In the genomic region with DNA sequence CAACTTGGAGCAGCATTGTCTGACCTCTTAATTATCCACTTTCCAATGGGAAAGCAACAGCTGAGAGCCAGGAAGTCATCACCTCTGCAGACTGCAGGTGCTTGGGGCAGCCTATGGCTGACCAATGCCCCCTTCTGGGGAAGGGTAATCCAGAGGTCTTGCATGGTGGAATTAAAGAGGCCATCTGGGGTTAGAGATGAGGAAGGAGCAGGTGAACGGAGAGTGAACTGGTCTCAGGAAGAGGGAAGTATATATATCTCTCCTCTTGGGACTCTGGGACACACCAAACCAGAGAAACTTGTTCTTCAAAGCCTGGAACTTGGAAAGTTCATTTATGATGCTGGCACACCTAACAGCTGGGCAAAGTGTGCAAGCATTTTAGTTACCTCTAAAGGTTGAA, we compare ENCODE assay signal across 25 mouse cellular contexts. TPM values are rescaled to one million over a fixed set of nuclear protein-coding genes. Genes with fewer than 3 reads are reported as not detected.
DNase-seq lines count a peak whose midpoint lies in the region; ATAC-seq and TF ChIP-seq lines count a peak whose summit lies in the region.
"Had no signal": no experiment of that assay in that cellular context is flagged by ENCODE, and none has a peak within 500 bp of the region (broad histone marks: within the 10 kb centered on the region; RNA-seq: fewer than 3 reads in every experiment).

No protein-coding gene starts in this region.

- no peak for ATAC-seq in lung, postnatal 0 days
- no peak for ATAC-seq in forebrain, embryonic 14.5 days
- ATAC-seq: forebrain, embryonic 15.5 days; liver, embryonic 12.5 days; Patski had no signal

- TF ChIP-seq CTCF in lung, postnatal 0 days (IDR thresholded peaks at IDR 0.05), result no peak
- TF ChIP-seq CTCF in kidney, adult 2 months (conservative IDR thresholded peaks at IDR 0.05; ENCODE audit: insufficient read depth, insufficient read length, low read depth, low read length), result peak; percentile 38; the same call in 1 of the 2 replicates
- no peak for TF ChIP-seq CTCF in layer of hippocampus, adult 2 months (conservative IDR thresholded peaks at IDR 0.05)

- TF ChIP-seq POLR2A in kidney, adult 2 months (IDR thresholded peaks at IDR 0.05; ENCODE audit: low read depth, low read length), result no peak

- H3K27ac ChIP-seq in lung, postnatal 0 days (ENCODE audit: low read length), result no peak overlapping the region
- peak overlapping the region; percentile 7; the same call in 1 of the 2 replicates for H3K27ac ChIP-seq in kidney, adult 2 months (ENCODE audit: insufficient read depth, low read depth, low read length)
- H3K27ac ChIP-seq in forebrain, embryonic 14.5 days (ENCODE audit: low read depth, low read length), result no peak overlapping the region
- H3K27ac ChIP-seq in layer of hippocampus, adult 2 months, result no peak overlapping the region
- H3K27ac ChIP-seq: forebrain, embryonic 15.5 days; left cerebral cortex, adult 2 months; liver, embryonic 12.5 days; midbrain, embryonic 12.5 days; neural tube, embryonic 13.5 days had no signal

- H3K36me3 ChIP-seq in lung, postnatal 0 days (ENCODE audit: insufficient read depth, low read length), result no peaks in the 10 kb centered on the region
- H3K36me3 ChIP-seq in kidney, adult 2 months (ENCODE audit: control insufficient read depth, insufficient read depth, low read length), result no peaks in the 10 kb centered on the region
- H3K36me3 ChIP-seq in forebrain, embryonic 14.5 days (ENCODE audit: control insufficient read depth, insufficient read depth, low read length), result no peaks in the 10 kb centered on the region
- H3K36me3 ChIP-seq: forebrain, embryonic 15.5 days; liver, embryonic 12.5 days; midbrain, embryonic 12.5 days; neural tube, embryonic 13.5 days had no signal

- no peaks in the 10 kb centered on the region for H3K27me3 ChIP-seq in lung, postnatal 0 days (replicated peaks; ENCODE audit: insufficient read depth, low read length)
- H3K27me3 ChIP-seq in kidney, adult 2 months (replicated peaks; ENCODE audit: control insufficient read depth, insufficient read depth, low read length), result no peaks in the 10 kb centered on the region
- peaks cover 20% of the 10 kb centered on the region for H3K27me3 ChIP-seq in forebrain, embryonic 14.5 days (replicated peaks; ENCODE audit: control insufficient read depth, insufficient read depth, low read length)
- H3K27me3 ChIP-seq: Patski had no signal

- H3K9me3 ChIP-seq in lung, postnatal 0 days (ENCODE audit: low read length), result no peaks in the 10 kb centered on the region
- no peaks in the 10 kb centered on the region for H3K9me3 ChIP-seq in forebrain, embryonic 14.5 days (replicated peaks; ENCODE audit: control insufficient read depth, low read length)
- H3K9me3 ChIP-seq: forebrain, embryonic 15.5 days; liver, embryonic 12.5 days; midbrain, embryonic 12.5 days; neural tube, embryonic 13.5 days had no signal

- H3K4me3 ChIP-seq in lung, postnatal 0 days (ENCODE audit: low read depth, low read length), result no peak overlapping the region
- peak overlapping the region; percentile 46 for H3K4me3 ChIP-seq in kidney, adult 2 months (ENCODE audit: insufficient read depth, low read depth, low read length)
- H3K4me3 ChIP-seq in forebrain, embryonic 14.5 days (ENCODE audit: low read depth, low read length), result no peak overlapping the region
- no peak overlapping the region for H3K4me3 ChIP-seq in layer of hippocampus, adult 2 months
- H3K4me3 ChIP-seq: forebrain, embryonic 15.5 days; left cerebral cortex, adult 2 months; liver, embryonic 12.5 days had no signal

- no peak overlapping the region for H3K9ac ChIP-seq in lung, postnatal 0 days (replicated peaks; ENCODE audit: low read depth)
- no peak overlapping the region for H3K9ac ChIP-seq in forebrain, embryonic 14.5 days (ENCODE audit: low read length)
- H3K9ac ChIP-seq: forebrain, embryonic 15.5 days; liver, embryonic 12.5 days; midbrain, embryonic 12.5 days; neural tube, embryonic 13.5 days had no signal

- WGBS in lung, postnatal 0 days, result 29% methylated on average over 1 of the region's 1 CpGs
- 30% methylated on average over 1 of the region's 1 CpGs for WGBS in kidney, adult 2 months
- WGBS in forebrain, embryonic 14.5 days, result 60% methylated on average over 1 of the region's 1 CpGs

- DNase-seq in lung, postnatal 0 days (ENCODE audit: low spot score), result peak; percentile 5
- no peak for DNase-seq in lung, adult 18-20 months
- peak; percentile 43 for DNase-seq in kidney, adult 2 months
- DNase-seq in kidney, postnatal 36 days, result peak; percentile 46 to 47
- peak; percentile 7 for DNase-seq in yolk sac, embryonic 10.5 days (ENCODE audit: low spot score)
- no peak for DNase-seq in forebrain, embryonic 14.5 days (ENCODE audit: low spot score)
- DNase-seq in layer of hippocampus, adult 2 months (ENCODE audit: low spot score in 2 of 2), result no peak
- no peak for DNase-seq in right cerebral cortex, postnatal 10 days (ENCODE audit: low spot score in 2 of 2)
- DNase-seq: adrenal gland, adult 8-10 months; cerebellum, adult 9-10 months; gastrocnemius, postnatal 14 days; heart, postnatal 10 days; right cerebral cortex, postnatal 14 days; thymus, postnatal 36 days had no signal

- TF ChIP-seq EP300 in lung, postnatal 0 days (IDR thresholded peaks at IDR 0.05), result no peak

- H3K4me1 ChIP-seq in lung, postnatal 0 days (ENCODE audit: insufficient read depth, low read depth, low read length), result no peaks in the 10 kb centered on the region
- H3K4me1 ChIP-seq in kidney, adult 2 months (ENCODE audit: control insufficient read depth, insufficient read depth, low read length), result peaks cover 2% of the 10 kb centered on the region; the same call in 1 of the 2 replicates
- no peaks in the 10 kb centered on the region for H3K4me1 ChIP-seq in forebrain, embryonic 14.5 days (ENCODE audit: control insufficient read depth, insufficient read depth, low read length)
- H3K4me1 ChIP-seq: forebrain, embryonic 15.5 days; liver, embryonic 12.5 days had no signal

- H3K4me2 ChIP-seq in lung, postnatal 0 days (replicated peaks; ENCODE audit: low read depth, low read length), result no peak overlapping the region
- no peak overlapping the region for H3K4me2 ChIP-seq in forebrain, embryonic 14.5 days (ENCODE audit: low read length)

RNA-seq across cellular contexts. Expression of a gene that starts 0.9 kb away (rescaled TPM):
- polyA plus RNA-seq in lung, postnatal 0 days (2015; fragmentation: Nextera tagmentation; extraction: Ambion mirVana), result 2.2 and 5.4 TPM in 2 replicates
- 31.2 and 40.0 TPM in 2 replicates for polyA plus RNA-seq in kidney, adult 2 months (2012; rRNA removed)
- not detected in 2 replicates for polyA plus RNA-seq in forebrain, embryonic 14.5 days (2014; fragmentation: Nextera tagmentation; extraction: Ambion mirVana)
- under 1 TPM; 0.18 to 0.25 TPM for total RNA-seq in layer of hippocampus, adult 2 months (2021)
- total RNA-seq: adrenal gland, adult 8-10 months; gastrocnemius, postnatal 14 days; left cerebral cortex, adult 2 months; megakaryocyte progenitor cell, adult 5-6 weeks had no signal
- polyA plus RNA-seq: cortical plate, adult 2 months; embryonic facial prominence, embryonic 11.5 days; forebrain, embryonic 15.5 days; heart, embryonic 11.5 days; hindbrain, embryonic 11.5 days; liver, embryonic 12.5 days; midbrain, embryonic 12.5 days; neural tube, embryonic 13.5 days had no signal

Comparison
In these comparisons a context has a peak if more than half of its experiments do, and no peak if none do; other contexts are left out.
1. DNase-seq: peak in lung, postnatal 0 days (single experiment), kidney, adult 2 months (single experiment), kidney, postnatal 36 days (2 of 2) and yolk sac, embryonic 10.5 days (single experiment); none in lung, adult 18-20 months (0 of 2), forebrain, embryonic 14.5 days (single experiment), layer of hippocampus, adult 2 months (0 of 2) and right cerebral cortex, postnatal 10 days (0 of 2).